Comparison of ENCODE assay signal across 11 mouse cellular contexts in the genomic region with DNA sequence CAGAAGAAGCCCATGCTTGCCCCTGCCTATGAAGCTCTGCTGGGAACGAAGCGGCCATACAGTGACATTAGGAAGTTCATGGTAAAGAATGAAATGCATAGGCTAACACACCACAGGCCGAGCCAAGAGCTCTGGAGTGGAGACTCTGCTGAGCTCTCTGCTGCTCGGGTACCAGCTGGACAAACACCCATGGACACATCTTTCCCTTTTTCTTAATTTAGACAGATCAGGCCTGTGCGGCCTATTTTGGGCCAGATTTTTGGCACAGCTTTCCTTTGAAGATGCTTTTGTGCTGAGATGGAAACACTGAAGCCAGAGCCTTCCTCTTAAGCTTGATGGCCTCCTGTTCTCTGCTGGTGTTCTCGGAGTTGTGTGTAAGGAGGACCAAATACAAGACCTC.
DNase-seq lines count a peak whose midpoint lies in the region; TF ChIP-seq lines count a peak whose summit lies in the region.
"Had no signal": no experiment of that assay in that cellular context is flagged by ENCODE, and none has a peak within 500 bp of the region (broad histone marks: within the 10 kb centered on the region; RNA-seq: fewer than 3 reads in every experiment).

No protein-coding gene starts in this region.

- 0 out of 2 replicates have a peak, but pooled peaks cover 3% of the 10 kb centered on the region for H3K4me1 ChIP-seq in olfactory bulb, adult 2 months (ENCODE audit: control insufficient read depth, insufficient read depth, low read length)
- H3K4me1 ChIP-seq: heart, embryonic 13.5 days; hindbrain, embryonic 13.5 days; limb, embryonic 15.5 days had no signal

- no peak for TF ChIP-seq POLR2A in olfactory bulb, adult 2 months (IDR thresholded peaks at IDR 0.05; ENCODE audit: insufficient read depth, low read depth, low read length)

- 66% methylated on average over 6 of the region's 6 CpGs for WGBS in olfactory bulb, adult 2 months

- peak overlapping the region; percentile 64 for H3K27ac ChIP-seq in left cerebral cortex, adult 2 months
- H3K27ac ChIP-seq in olfactory bulb, adult 2 months (ENCODE audit: insufficient read depth, low read depth, low read length): 0 out of 2 replicates have a peak overlapping the region, but pooled peaks have one; percentile 5
- H3K27ac ChIP-seq: heart, embryonic 13.5 days; hindbrain, embryonic 13.5 days; limb, embryonic 15.5 days had no signal

- intact Hi-C loops in left cerebral cortex, adult 2 months (cut with DNase I): loop anchor here (2.0 kb wide), 1 partner anchor 348 kb away; no protein-coding TSS in a partner anchor

- DNase-seq in left cerebral cortex, adult 2 months (ENCODE audit: extremely low spot score in 1 of 2, low spot score in 2 of 2): peak in 1 of 2 experiments; percentile 24
- DNase-seq in left cerebral cortex, adult 11 months (ENCODE audit: low spot score): no peak
- peak; percentile 60 to 68 for DNase-seq in cerebellum, adult 18-20 months
- DNase-seq in cerebellum, postnatal 25 days: peak; percentile 64 to 70
- DNase-seq in adrenal gland, postnatal 4 days (ENCODE audit: low spot score in 2 of 2): no peak
- DNase-seq in urinary bladder, adult 2 months (ENCODE audit: low spot score): no peak
- DNase-seq: adrenal gland, postnatal 14 days had no signal

- H3K4me3 ChIP-seq in left cerebral cortex, adult 2 months: no peak overlapping the region
- H3K4me3 ChIP-seq in olfactory bulb, adult 2 months (ENCODE audit: insufficient read depth, low read depth, low read length): no peak overlapping the region
- H3K4me3 ChIP-seq: heart, embryonic 13.5 days; hindbrain, embryonic 13.5 days; limb, embryonic 15.5 days had no signal

- no peak for TF ChIP-seq CTCF in left cerebral cortex, adult 2 months (IDR thresholded peaks at IDR 0.05)
- no peak for TF ChIP-seq CTCF in olfactory bulb, adult 2 months (IDR thresholded peaks at IDR 0.05; ENCODE audit: insufficient read depth, low read depth, low read length)

Comparison
In these comparisons a context has a peak if more than half of its experiments do, and no peak if none do; other contexts are left out.
1. DNase-seq: peak in cerebellum, adult 18-20 months (2 of 2) and cerebellum, postnatal 25 days (2 of 2); none in left cerebral cortex, adult 11 months (single experiment), adrenal gland, postnatal 4 days (0 of 2) and urinary bladder, adult 2 months (single experiment).